Mouse (Mus musculus) kidney, postnatal 0 days (tissue): Measurements from ENCODE around the gene Lrrc32. TPM values are rescaled to one million over a fixed set of nuclear protein-coding genes. Genes with fewer than 3 reads are reported as not detected.
A peak's percentile ranks its signal among the peaks of the same experiment; 100 is the strongest.

Experiments
- ATAC-seq: fragments of 200-750 bp; cut with Nextera tagmentation; replicated peaks from 2 replicates; pipeline ENCODE4 v1.8.0; 2017; ENCODE audit warnings: low read depth, moderate number of reproducible peaks, moderate TSS enrichment, moderate library complexity; ENCODE audit not compliant: low FRiP score
- DNase-seq: peaks from one replicate; pipeline ENCODE4 v3.0.0-alpha.2; 2016; ENCODE audit warnings: low spot score
- H3K27ac ChIP-seq: fragments of 300-500 bp; sonication (generic); 2 replicates; pipeline ENCODE4 v1.5.1; 2014; ENCODE audit warnings: mild to moderate bottlenecking
- H3K27me3 ChIP-seq: fragments of 300-500 bp; sonication (generic); 2 replicates; pipeline ENCODE4 v1.6.1; 2014; ENCODE audit warnings: low read length, mixed read lengths; ENCODE audit not compliant: insufficient read depth
- H3K36me3 ChIP-seq: fragments of 300-500 bp; sonication (generic); 2 replicates; pipeline ENCODE4 v1.6.1; 2014; ENCODE audit warnings: low read length, mixed read lengths; ENCODE audit not compliant: insufficient read depth
- H3K4me1 ChIP-seq: fragments of 300-500 bp; sonication (generic); replicated peaks from 2 replicates; pipeline ENCODE4 v1.6.1; 2014; ENCODE audit warnings: antibody characterized with exemption, low read length, mixed read lengths; ENCODE audit not compliant: insufficient read depth
- H3K4me2 ChIP-seq: fragments of 300-500 bp; sonication (generic); 2 replicates; pipeline ENCODE4 v1.6.1; 2014; ENCODE audit warnings: mild to moderate bottlenecking, low read length, moderate library complexity, mixed read lengths
- H3K4me3 ChIP-seq: fragments of 300-500 bp; sonication (generic); replicated peaks from 2 replicates; pipeline ENCODE4 v1.5.1; 2014; ENCODE audit warnings: low read depth, low read length
- H3K9ac ChIP-seq: fragments of 300-500 bp; sonication (generic); 2 replicates; pipeline ENCODE4 v1.6.1; 2014; ENCODE audit warnings: low read depth, low read length
- H3K9me3 ChIP-seq: fragments of 300-500 bp; sonication (generic); replicated peaks from 2 replicates; pipeline ENCODE4 v1.6.1; 2016; ENCODE audit warnings: low read length, inconsistent platforms, mixed read lengths
- CTCF ChIP-seq: IDR thresholded peaks from 2 replicates; pipeline ENCODE4 v1.5.1; 2016; ENCODE audit warnings: antibody characterized with exemption, low read depth, mild to moderate bottlenecking, moderate library complexity
- WGBS: fragments of 180-500 bp; shearing (Covaris S2); extraction: QIAGEN DNeasy Blood & Tissue Kit; methylation state at CpG from one replicate; pipeline ENCODE4 v1.1.7; 2014; 5-methylcytosine and 5-hydroxymethylcytosine counted together
- polyA plus RNA-seq: library from polyadenylated mRNA; unstranded; fragments of >200 nt; fragmentation: Nextera tagmentation; extraction: Ambion mirVana; gene quantifications from 2 replicates; pipeline ENCODE4 v1.2.1, GENCODE M21; 2015

Gene Lrrc32
- polyA plus RNA-seq, 1 experiment from 2014 or later, result 15.1 TPM

DNA sequence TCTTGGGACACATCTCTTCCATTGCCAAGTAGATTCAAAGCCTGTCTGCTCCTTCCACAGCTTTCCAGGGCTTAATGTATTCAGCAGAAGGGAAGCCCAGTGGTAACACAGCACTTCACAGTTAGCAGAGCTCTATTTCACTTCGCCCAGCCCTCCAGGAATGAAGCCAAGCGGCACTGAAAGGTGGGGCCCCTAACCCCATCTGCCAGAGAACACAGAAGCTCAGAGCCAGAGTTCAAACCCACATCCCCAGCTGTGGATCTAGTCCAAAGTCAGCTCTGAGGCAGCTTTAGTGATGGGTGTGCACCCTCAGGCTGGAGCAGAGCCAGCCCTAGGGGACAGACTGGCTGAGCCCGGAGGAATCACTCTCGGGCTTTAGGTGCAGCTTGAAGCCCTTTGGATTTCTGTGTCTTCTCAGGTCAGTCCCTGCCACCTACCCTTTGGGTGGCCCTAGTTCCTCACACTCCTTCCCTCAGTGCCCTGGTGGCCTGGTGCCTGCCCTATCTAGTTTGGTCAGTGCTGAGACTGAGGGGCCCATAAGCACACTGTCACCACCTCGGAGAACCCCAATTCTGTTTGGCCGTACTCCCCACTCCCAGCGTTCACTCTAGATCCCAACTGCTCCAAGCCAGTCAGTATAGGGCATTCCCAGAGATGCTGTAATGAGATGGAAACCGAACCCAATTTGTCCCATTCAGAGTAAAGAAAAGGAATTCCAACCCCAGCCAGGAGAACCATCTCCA is 34.2 kb downstream of the Lrrc32 start:
- peak; percentile 33; the same call in 1 of the 2 replicates for ATAC-seq
- TF ChIP-seq CTCF, result no peak
- 67% methylated on average over 8 of the region's 8 CpGs for WGBS

GRCm38 (mm10) chr7:98523813-98524361 is 34.8 kb downstream of the Lrrc32 start:
- H3K9me3 ChIP-seq, result no peaks in the 10 kb centered on the region
- 0 out of 2 replicates have a peak, but pooled peaks cover 15% of the 10 kb centered on the region for H3K4me1 ChIP-seq
- no peaks in the 10 kb centered on the region for H3K36me3 ChIP-seq
- no peak overlapping the region for H3K4me2 ChIP-seq
- WGBS, result 8% methylated on average over 7 of the region's 7 CpGs
- DNase-seq (peak; percentile 88), ATAC-seq (no peak)
- no peak overlapping the region for H3K9ac ChIP-seq
- H3K4me3 ChIP-seq, result no peak overlapping the region
- no peak for TF ChIP-seq CTCF
- peak overlapping the region; percentile 63; the same call in 1 of the 2 replicates for H3K27ac ChIP-seq
- no peaks in the 10 kb centered on the region for H3K27me3 ChIP-seq

More for the DNA sequence above, 34.2 kb downstream of the Lrrc32 start:
- Histone ChIP-seq H3K4me1 (0 out of 2 replicates have a peak, but pooled peaks cover 15% of the 10 kb centered on the region), H3K36me3 (no peaks in the 10 kb centered on the region), H3K9me3 (no peaks in the 10 kb centered on the region), H3K27ac (peak overlapping the region; percentile 50; the same call in 1 of the 2 replicates), H3K4me3 (no peak overlapping the region), H3K27me3 (no peaks in the 10 kb centered on the region), H3K4me2 (no peak overlapping the region), H3K9ac (no peak overlapping the region)
- DNase-seq, result no peak

GRCm38 (mm10) chr7:98524401-98524800 is 35.3 kb downstream of the Lrrc32 start:
- WGBS, result 35% methylated on average over 6 of the region's 6 CpGs
- ATAC-seq (no peak), DNase-seq (no peak)
- no peaks in the 10 kb centered on the region for H3K36me3 ChIP-seq
- no peak for TF ChIP-seq CTCF
- H3K27me3 ChIP-seq, result no peaks in the 10 kb centered on the region
- no peak overlapping the region for H3K4me3 ChIP-seq
- no peak overlapping the region for H3K4me2 ChIP-seq
- H3K27ac ChIP-seq, result peak overlapping the region; percentile 63; the same call in 1 of the 2 replicates
- H3K9me3 ChIP-seq, result no peaks in the 10 kb centered on the region
- no peak overlapping the region for H3K9ac ChIP-seq
- H3K4me1 ChIP-seq, result 0 out of 2 replicates have a peak, but pooled peaks cover 15% of the 10 kb centered on the region

GRCm38 (mm10) chr7:98524869-98525699 is 36.0 kb downstream of the Lrrc32 start:
- Histone ChIP-seq H3K4me2 (no peak overlapping the region), H3K4me3 (no peak overlapping the region), H3K27ac (peak overlapping the region; percentile 63; the same call in 1 of the 2 replicates), H3K36me3 (no peaks in the 10 kb centered on the region), H3K9me3 (no peaks in the 10 kb centered on the region), H3K9ac (no peak overlapping the region), H3K27me3 (no peaks in the 10 kb centered on the region), H3K4me1 (0 out of 2 replicates have a peak, but pooled peaks cover 15% of the 10 kb centered on the region)
- ATAC-seq, result no peak
- WGBS, result 60% methylated on average over 6 of the region's 6 CpGs
- no peak for DNase-seq
- TF ChIP-seq CTCF, result no peak

DNA sequence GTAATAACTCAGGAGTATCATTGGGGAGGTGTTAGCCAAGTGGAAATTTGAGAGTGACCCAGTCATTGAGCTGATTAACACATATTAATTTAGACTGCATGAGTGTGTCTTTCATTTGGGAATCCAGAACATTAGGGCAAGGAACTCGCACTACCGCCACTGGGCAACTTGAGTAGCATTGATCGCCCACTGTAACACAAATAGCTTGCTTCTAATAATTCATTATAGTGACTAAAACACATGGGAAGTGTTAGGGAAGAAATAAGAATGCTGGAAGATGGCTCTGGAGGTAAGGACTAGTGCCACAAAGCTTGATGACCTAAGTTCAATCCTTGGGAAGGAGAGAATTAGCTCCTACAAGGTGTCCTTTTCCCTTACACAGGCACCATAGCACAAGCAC is 38.0 kb downstream of the Lrrc32 start:
- H3K4me1 ChIP-seq, result 0 out of 2 replicates have a peak, but pooled peaks cover 15% of the 10 kb centered on the region
- DNase-seq (no peak), ATAC-seq (no peak)
- no peaks in the 10 kb centered on the region for H3K27me3 ChIP-seq
- H3K9me3 ChIP-seq, result no peaks in the 10 kb centered on the region
- no peak overlapping the region for H3K27ac ChIP-seq
- no peak overlapping the region for H3K4me3 ChIP-seq
- WGBS, result 96% methylated on average over 3 of the region's 3 CpGs
- no peak overlapping the region for H3K4me2 ChIP-seq
- TF ChIP-seq CTCF, result no peak
- H3K9ac ChIP-seq, result no peak overlapping the region
- no peaks in the 10 kb centered on the region for H3K36me3 ChIP-seq

DNA sequence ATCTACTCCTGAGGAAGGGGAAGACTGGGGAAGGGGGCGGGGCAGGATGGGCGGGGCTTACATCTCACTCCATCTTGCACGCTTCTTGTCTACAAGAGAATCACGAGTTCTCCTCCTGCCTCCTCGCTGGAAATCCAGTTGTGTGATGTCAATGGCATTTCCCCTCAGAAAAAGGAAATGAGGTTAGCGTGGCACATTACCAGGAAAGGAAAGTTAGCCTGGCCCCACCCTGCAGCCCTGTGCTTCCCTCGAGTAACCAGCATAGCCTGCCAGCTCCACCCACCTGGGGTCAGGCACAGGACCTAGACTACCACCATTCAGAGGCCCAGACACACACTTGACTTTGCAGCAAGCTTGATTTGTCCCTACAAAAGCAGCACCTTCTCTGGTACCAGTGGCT is 42.5 kb downstream of the Lrrc32 start:
- TF ChIP-seq CTCF, result no peak
- 60% methylated on average over 7 of the region's 7 CpGs for WGBS
- DNase-seq, result no peak
- no peak overlapping the region for H3K27ac ChIP-seq
- H3K4me1 ChIP-seq, result no peaks in the 10 kb centered on the region
- no peaks in the 10 kb centered on the region for H3K36me3 ChIP-seq
- H3K4me2 ChIP-seq, result no peak overlapping the region
- ATAC-seq, result no peak
- no peak overlapping the region for H3K4me3 ChIP-seq
- H3K27me3 ChIP-seq, result no peaks in the 10 kb centered on the region
- H3K9ac ChIP-seq, result no peak overlapping the region
- H3K9me3 ChIP-seq, result no peaks in the 10 kb centered on the region
